Mouse (Mus musculus): ENCODE data around the gene Fam187b.

Fam187b gene

DNA sequence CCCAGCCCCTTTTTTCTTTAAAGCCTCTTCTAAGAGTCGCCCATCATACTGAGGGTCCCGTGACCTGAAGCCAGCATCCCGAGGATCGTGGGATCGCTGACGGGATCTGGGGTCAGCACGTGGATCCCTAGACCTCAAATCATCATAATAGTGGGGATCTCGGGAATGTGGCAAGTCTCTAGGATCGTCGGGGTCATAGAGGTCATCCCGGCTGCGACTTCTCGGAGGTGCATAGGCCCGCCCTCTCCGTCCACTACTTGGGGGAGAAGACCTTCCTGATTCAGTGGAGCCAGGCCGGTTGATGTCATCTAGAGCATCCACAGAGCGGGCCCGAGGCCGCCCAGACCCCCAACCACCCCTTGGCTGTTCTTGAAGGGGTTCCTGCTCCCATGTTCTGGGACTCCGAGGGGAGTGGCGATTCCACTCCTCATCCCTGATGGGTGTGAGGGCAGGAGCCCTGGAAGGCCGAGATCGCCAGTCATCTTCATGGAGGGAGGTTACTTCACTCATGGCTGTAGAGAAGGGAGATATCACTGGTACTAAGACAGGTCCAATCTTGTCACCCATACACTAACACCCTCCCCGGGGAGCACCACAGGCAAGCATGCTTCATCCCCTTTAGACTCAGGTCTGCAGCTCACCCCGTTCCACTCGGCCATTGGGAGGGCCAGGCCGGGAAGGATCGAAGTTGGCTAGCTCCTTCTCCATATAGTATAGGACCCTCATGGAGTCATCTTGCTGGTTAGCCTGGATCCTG lies 15.3 kb upstream of the Fam187b start:
- DNase-seq (ENCODE audit: extremely low spot score): peak; percentile 24

DNA sequence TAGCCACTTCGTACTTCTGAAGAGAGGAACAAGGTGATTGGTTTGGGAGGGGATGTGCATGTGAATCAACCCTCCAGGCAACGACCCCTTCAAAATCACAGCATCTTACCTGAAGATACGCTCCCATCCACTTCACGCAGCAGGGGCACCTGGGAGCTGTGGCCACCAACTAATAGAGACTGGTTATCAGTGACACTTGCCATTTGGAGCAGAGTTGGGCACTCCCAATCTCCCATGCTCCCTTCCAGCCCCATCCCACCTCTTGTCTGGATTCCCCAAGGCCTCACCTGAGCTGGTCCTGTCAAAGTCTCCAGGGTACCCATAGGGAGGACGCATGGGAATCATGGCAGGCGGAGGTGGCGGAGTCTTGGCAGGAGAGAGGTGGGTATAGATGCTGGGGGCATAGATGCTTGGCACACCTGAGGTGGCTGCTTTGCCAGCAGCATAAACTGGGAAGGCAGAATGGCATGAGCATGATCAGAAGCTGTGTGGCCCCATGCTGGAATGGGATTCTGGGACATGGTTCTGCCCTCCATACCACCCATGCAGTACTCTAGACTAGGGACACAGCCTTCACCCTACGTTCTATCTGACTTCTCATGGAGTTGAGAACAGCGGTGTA lies 14.6 kb upstream of the Fam187b start:
- no peak for DNase-seq (ENCODE audit: extremely low spot score)

GRCm38 (mm10) chr7:30959786-30960349 lies 13.7 kb upstream of the Fam187b start:
- DNase-seq (ENCODE audit: extremely low spot score): no peak

DNA sequence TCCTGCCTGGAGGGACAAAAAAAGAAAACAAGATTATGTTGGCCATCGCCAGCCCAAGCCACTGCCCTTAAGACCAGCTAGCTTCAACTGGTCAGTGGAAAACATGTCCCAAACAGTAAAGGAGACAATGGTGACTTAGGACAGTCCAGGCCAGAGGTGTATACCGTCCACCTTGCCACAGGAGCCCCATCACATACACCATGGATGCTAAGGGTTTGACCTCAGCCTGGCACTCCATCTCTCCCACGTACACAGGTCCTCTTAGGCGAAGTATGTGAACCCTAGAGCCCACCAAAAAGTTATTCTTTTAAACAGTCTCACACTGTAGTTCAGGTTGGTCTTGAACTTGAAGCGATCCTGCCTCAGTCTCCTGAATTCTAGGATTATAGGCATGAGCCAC lies 10.7 kb upstream of the Fam187b start:
- no peak for DNase-seq (ENCODE audit: extremely low spot score)

- no peak for DNase-seq (ENCODE audit: extremely low spot score)
Observed at GRCm38 (mm10) chr7:30964366-30964765, 9.2 kb upstream of the Fam187b start.

DNA sequence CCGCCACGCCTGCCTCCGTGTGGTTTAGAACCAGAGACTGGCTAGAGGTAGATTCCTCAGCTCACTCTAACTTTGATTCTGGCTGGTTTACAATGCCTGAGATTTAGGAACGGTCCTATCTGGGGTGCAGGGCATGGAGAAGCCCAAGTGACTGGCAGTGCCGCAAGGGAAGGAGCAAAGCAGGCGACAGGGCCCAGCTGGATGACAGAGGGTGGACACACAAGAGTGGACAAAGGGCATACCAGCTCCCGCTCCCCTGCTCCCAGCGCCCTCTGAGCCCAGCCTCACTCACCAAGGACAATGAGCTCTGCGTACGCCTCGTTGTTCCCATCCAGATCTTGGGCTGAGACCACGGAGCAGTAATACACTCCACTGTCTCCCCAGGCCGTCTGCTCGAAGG lies 7.9 kb upstream of the Fam187b start:
- no peak for DNase-seq (ENCODE audit: extremely low spot score)

- DNase-seq (ENCODE audit: extremely low spot score): no peak
Observed at GRCm38 (mm10) chr7:30966657-30967056, 6.9 kb upstream of the Fam187b start.

DNA sequence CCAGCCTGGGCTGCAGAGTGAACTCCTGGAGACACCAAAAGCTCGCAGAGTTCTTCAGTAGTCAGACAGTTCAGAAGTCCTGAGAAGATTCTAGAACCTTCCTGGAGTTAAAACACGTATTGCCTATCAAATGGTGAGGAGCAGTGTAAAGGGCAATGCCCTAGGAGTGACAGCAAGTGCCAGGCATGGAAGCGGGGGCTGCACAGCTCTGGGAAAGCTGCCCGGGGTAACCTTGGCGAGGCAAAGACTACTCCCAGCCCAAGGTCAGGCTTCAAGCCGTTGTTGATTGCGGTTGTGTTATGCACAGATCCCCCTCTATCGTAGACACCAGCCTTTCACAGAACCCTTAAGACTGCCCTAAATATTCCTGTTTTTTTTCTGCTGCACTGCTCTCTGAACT lies 5.0 kb upstream of the Fam187b start:
- DNase-seq (ENCODE audit: extremely low spot score): no peak

DNA sequence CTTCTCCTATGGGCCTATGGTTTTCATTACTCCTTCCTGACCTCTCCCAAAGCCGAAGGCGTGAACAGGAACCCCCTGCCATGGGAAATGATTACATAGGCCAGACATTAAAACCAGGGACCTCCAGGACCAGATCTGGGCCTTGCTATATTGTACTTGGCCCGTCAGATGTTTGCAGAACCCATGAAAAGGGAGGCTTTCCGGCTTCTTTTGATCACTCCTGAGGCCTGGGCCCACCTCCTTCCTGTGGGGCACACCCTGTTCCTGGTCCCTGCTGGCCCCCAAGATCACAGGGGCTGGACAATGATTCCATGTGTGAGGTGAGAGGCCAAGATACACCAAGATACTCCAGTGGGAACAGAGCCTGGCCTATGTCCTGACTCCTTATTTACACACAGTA lies 4.4 kb upstream of the Fam187b start:
- no peak for DNase-seq (ENCODE audit: extremely low spot score)

DNA sequence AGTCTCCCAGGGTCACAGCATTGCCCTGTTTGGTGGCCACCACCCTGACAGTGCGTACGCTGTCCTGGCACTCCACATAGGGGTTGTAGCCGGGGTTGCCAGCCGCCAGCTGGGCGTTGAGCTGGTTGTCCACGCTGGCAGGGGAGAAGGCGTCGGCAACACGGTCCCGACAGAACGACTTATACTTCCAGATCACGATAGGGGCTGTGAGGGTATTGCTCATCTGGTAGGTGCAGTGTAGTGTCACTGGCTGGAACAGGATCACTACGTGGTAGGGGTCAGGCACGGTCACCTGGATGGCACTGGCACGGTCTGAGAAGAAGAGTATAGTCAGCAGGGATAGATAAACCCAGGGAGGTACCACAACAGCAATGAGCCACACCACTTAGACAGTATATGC lies 1.7 kb upstream of the Fam187b start:
- DNase-seq (ENCODE audit: extremely low spot score): no peak

GRCm38 (mm10) chr7:30972426-30973250 lies 952 bp upstream of the Fam187b start:
- DNase-seq (ENCODE audit: extremely low spot score): peak; percentile 32

GRCm38 (mm10) chr7:30973251-30973500 lies 414 bp upstream of the Fam187b start, which contains the start of gene Lsr:
Gene Lsr, minus strand, starts transcription at chr7:30973464.
- DNase-seq (ENCODE audit: extremely low spot score): peak; percentile 75

- no peak for DNase-seq (ENCODE audit: extremely low spot score)
Observed at GRCm38 (mm10) chr7:30981703-30982102, 8.1 kb downstream of the Fam187b start.

GRCm38 (mm10) chr7:30985357-30985756 lies 11.8 kb downstream of the Fam187b start:
- no peak for DNase-seq (ENCODE audit: extremely low spot score)

GRCm38 (mm10) chr7:30988519-30989162 lies 15.1 kb downstream of the Fam187b start:
- DNase-seq (ENCODE audit: extremely low spot score): no peak

GRCm38 (mm10) chr7:30992148-30992547 lies 18.6 kb downstream of the Fam187b start:
- no peak for DNase-seq (ENCODE audit: extremely low spot score)

- DNase-seq (ENCODE audit: extremely low spot score): no peak
Observed at GRCm38 (mm10) chr7:30993986-30994385, 20.4 kb downstream of the Fam187b start.

GRCm38 (mm10) chr7:30996491-30996890 lies 22.9 kb downstream of the Fam187b start:
- no peak for DNase-seq (ENCODE audit: extremely low spot score)

GRCm38 (mm10) chr7:31000505-31001020 lies 27.0 kb downstream of the Fam187b start:
- no peak for DNase-seq (ENCODE audit: extremely low spot score)

DNA sequence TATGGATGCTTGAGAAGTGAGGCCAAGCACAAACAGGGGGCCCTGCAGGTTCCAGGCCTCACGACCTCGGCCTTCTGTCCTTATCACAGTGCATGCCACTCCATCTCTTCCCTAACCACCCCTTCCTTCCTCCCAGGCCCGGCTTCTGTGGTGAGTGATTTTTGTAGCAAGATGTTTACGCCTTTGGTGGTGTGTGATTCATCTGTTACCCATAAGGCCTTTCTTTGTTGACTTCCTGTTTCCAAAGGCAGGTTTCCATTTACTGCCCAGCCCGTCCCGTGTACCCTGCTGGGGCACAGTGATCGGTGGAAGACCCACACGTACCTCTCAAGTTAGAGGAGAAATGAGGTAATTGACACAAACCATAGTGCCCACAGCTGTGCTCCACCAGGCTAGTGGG lies 29.1 kb downstream of the Fam187b start:
- DNase-seq (ENCODE audit: extremely low spot score): no peak

GRCm38 (mm10) chr7:31007775-31008174 lies 34.2 kb downstream of the Fam187b start:
- DNase-seq (ENCODE audit: extremely low spot score): no peak

- no peak for DNase-seq (ENCODE audit: extremely low spot score)
Observed at GRCm38 (mm10) chr7:31008175-31008574, 34.6 kb downstream of the Fam187b start.

Measured in embryo, embryonic 9.5 days (tissue).